In the genomic region with DNA sequence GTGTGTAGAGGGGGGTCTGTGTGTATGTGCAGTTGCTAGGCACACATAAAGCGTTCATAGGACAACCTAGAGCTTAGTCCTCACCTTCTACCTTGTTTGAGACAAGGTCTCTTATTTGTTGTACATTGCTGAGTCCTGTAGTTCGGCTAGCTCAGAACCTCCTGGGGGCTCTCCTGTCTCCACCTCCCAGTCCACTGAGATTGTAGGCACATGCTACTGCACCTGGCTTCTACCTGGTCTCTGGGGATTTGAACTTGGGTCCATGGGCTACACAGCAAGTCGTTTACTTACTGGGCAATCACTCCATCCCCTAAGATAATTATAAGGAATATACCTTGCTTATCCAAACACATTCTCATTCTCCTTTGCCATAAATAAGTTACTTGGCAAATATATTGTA, we compare ENCODE assay signal across 2 mouse cellular contexts.
TF ChIP-seq lines count a peak whose summit lies in the region.

No protein-coding gene starts in this region.

TF ChIP-seq in MEL, 35 proteins besides CTCF, POLR2A, EP300 and RAD21 (continued from another document):
- TF ChIP-seq MAX (IDR thresholded peaks at IDR 0.05; ENCODE audit: low read length) (no peak), CHD1 (IDR thresholded peaks at IDR 0.05; ENCODE audit: low read depth, low read length) (no peak), JUND (IDR thresholded peaks at IDR 0.05; ENCODE audit: low read depth, low read length) (no peak), KAT2A (conservative IDR thresholded peaks at IDR 0.05; ENCODE audit: low read depth, low read length) (no peak), BHLHE40 (IDR thresholded peaks at IDR 0.05; ENCODE audit: borderline replicate concordance, low read depth, low read length) (no peak)

TF ChIP-seq in myocyte, 11 proteins besides CTCF, POLR2A, EP300 and RAD21 (continued from another document):
- TF ChIP-seq MYOG (IDR thresholded peaks at IDR 0.05; ENCODE audit: control insufficient read depth in 1 of 3, insufficient read depth in 1 of 3, insufficient read length in 2 of 3, low read depth in 2 of 3) = no peak
- no peak for TF ChIP-seq REST (IDR thresholded peaks at IDR 0.05; ENCODE audit: insufficient read depth, insufficient read length)
- TF ChIP-seq TCF12 (IDR thresholded peaks at IDR 0.05; ENCODE audit: insufficient read depth, poor library complexity, severe bottlenecking) = no peak
- TF ChIP-seq MYOD1 (IDR thresholded peaks at IDR 0.05; ENCODE audit: control insufficient read depth in 1 of 3, insufficient read length in 2 of 3, low read depth in 2 of 3) = no peak
- TF ChIP-seq TCF3 (IDR thresholded peaks at IDR 0.05; ENCODE audit: insufficient read length, low read depth) = no peak
- TF ChIP-seq MAX (IDR thresholded peaks at IDR 0.05; ENCODE audit: low read depth) = no peak
- TF ChIP-seq POLR2AphosphoS2 (IDR thresholded peaks at IDR 0.05; ENCODE audit: insufficient read length, low read depth) = no peak
- no peak for TF ChIP-seq USF1 (IDR thresholded peaks at IDR 0.05; ENCODE audit: low read depth)
TF ChIP-seq in myocyte: peak in this region for 0.
